Mouse (Mus musculus) induced T-regulatory cell, adult 2 months (primary cell): ENCODE results near the gene Brip1.
A peak's percentile ranks its signal among the peaks of the same experiment; 100 is the strongest.

ENCODE experiments used
- DNase-seq: peaks from one replicate; pipeline ENCODE4 v3.0.0-alpha.2; 2012; ENCODE audit warnings: low read depth

Brip1 gene

DNA sequence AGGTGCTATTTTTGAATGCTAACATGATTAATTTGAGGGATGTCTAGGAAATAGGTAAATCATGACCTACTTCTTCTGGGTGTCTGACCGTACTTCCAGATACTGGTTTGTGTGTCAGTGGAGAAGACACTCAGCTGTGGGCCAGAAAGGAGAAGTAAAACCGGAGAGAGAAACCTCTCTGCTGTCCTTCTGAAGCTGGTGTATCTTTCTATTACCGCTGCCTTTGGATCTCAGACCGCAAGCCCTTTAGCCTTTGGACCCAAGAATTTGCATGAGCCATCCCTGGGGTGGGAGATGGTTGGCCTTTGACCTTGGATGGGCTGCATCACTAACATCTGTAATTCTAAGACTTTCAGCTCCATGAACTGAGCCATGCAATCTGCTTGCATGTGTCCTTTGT lies 93.7 kb downstream of the Brip1 start:
- no peak for DNase-seq

DNA sequence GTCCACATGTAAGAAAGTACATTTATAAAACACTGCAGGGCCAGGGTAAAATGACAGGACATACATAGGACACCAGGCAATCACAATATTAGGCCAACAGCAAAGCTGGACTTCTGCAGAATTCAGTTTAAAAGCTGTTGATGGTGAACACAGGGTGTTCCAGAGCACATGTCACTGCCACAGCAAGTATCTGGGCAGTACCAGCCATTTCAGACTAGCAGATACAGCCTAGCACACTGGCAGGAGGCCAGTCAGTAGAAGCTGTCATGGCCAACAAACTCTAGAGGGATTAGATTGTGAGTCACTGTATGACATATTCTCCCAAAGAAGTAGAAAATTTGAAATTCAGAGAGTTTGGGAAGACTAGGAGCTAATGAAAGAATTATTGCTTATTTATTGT lies 94.4 kb downstream of the Brip1 start:
- DNase-seq, result no peak

DNA sequence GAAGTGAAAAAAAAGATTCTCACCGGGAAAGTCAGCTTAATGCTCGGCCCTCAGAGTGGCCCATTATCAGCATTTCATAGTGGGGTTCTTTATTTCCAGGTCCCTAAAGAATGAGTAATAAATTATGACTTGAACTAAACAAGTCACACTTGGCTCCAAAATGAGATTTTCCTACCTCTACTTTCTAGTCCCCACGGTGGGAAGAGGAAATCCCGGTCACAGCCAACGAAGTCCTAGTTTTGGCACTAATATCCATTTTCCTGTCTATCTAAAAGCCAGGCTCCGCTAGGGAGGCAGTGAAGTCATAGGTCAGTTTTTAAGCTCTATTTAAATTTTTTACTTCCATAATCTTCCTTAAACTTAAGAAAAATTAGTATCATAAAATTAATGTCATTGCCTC lies 99.8 kb downstream of the Brip1 start:
- DNase-seq, result no peak

DNA sequence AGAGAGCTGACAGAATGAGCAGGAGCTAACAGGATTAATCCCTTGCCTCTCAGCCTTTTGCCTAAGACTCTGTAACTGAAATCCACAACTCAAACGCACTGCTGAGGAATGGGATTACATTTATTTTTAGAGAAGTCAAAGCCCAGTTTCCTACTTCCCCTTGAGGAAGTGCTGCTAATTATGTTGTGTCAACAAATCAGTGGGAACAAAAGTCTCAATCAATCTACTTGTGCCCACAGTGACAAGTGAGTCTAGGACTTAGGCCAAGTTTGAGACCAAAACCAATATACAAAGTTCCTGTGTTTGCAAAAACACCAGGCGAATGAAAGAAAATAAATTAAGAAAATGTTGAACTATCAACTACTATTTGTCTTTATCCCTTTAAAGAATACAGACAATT lies 101.7 kb downstream of the Brip1 start:
- DNase-seq, result no peak

DNA sequence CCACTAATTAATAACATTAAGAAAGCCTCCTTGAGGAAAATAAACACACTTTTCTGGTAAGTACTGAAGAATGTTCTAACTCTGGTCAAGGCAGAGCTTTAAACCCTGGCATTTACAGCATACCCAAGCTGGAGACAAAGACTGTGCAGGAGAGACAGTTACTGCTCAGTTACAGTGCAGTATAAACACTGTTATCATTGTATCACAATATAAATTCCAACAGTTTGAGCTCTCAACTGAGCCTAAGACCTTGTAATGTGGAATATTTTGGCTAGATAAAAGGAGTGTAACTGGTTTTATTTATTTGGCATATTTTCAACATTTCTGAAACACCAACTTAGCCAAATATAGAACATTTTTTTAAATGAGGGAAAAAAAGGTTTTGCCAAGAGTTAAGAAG lies 112.2 kb downstream of the Brip1 start:
- no peak for DNase-seq

DNA sequence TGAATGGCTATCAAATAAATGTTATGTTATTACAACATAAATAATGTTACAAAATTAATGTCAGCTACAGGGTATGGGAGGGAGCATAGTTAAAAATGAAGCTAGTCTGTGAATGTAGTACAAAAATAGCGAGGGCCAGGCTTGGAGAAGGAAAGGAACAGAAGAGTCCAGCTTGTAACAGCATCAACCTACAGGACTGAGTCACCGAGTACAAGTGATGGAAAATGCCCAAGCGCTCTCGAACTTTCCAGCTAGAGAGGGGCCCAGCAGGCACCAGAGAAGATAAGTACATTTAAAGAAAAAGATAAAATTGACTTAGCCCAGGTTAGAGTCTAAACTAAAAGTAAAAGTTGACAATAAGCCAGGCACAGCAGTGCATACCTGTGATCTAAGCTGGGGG lies 116.5 kb downstream of the Brip1 start:
- no peak for DNase-seq

DNA sequence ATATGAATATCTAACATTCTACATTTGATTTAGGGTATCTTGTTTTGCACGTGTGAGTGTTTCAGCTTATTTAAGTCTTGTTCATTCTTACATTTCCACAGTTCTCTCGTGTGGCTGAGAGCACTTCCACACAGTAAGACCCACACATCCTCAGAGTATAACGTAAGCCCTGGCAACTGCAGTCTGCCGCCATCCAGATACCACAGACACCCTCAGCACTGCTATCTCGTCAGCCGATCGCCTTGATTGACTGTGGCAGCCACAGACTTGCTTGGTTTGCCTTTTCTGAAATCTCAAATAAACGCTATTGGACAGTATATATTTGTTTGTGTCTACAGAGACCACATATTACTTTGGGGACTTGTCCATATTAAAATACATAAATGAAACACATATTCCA lies 123.0 kb downstream of the Brip1 start:
- DNase-seq, result peak; percentile 72

DNA sequence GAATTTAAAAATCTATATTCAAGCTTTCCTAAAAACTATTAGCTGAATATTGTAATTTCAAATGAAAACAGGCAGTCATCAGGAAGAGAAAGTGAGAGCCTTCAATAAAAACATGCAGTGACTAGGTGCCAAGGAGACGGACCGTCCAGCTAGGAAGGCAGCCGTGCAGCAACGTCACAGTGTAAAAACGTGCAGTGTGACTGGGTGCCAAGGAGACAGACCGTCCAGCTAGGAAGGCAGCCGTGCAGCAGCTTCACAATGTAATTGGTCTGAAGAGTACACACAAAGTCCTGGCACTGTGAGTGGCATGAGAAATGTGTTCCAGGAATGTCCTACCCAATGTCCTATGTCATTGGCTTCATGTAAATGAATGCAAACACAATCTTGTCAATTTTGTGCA lies 124.0 kb downstream of the Brip1 start:
- DNase-seq, result no peak

DNA sequence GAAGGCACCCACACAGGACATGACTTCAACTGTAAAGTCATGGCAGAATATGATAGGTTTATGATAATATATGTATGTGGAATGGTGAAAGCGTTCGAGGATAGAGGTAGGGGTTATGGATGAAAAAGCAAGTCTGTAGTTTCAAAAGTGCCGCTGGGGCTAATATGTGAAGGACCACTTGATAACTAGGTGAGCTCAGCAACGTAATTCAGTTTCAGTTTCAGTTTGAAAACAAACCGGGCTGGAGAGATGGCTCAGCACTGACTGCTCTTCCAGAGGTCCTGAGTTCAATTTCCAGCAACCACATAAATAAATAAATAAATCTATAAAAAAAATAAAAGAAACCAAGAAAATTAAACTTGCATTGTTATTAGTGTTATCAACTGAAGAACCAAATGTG lies 124.6 kb downstream of the Brip1 start:
- DNase-seq, result peak; percentile 78

DNA sequence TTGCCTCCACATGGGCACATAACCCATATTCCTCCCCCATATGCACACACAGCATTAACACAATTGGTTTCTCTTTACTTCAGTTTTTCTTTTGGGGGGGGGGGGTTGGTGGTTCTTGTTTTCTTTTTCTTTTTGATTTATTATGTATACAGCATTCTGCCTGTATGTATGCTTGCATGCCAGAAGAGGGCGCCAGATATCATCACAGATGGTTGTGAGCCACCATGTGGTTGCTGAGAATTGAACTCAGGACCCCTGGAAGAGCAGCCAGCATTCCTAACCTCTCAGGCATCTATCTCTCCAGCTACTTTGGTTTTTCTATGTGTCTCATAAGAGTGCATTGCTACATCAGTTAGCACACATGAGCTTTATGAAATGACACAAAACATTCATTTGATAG lies 125.6 kb downstream of the Brip1 start:
- DNase-seq, result peak; percentile 64

DNA sequence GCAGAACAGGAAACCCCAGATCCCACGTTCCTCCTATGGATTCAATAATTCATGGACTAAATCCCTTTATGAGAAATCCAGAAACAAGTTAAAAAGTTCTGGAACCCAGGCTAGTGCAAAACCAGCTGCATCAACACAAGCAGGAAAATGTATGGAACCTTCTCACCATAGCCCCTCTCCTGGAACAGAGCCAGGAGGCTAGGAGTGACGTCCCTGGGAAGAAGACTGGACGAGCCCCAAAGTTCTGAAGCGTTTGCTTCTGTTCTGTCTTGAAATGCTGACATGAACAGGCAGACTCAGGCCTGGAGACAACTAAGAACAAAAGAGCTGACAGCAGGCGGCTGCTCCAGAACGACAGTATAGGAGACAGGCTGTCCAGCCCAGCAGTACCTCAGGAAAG lies 132.3 kb downstream of the Brip1 start:
- no peak for DNase-seq

DNA sequence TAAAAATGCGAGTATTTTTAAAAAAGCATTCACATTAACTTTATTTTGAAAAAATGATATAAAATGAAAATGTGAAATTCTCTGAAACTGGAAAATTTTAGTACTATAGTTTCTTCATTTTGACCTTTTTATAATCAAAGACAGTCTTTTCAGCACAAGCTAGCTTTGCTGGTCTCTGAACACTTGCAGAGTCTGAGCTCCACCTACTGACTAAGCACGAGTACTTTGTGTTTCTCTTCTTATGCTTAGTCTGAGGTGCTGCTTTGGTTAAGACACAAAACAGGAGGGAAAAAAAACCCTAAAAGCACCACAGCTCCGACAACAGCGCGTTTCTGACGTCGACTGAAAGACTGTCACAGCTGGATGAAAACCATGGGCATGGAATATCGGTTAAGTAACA lies 133.8 kb downstream of the Brip1 start:
- DNase-seq, result no peak

DNA sequence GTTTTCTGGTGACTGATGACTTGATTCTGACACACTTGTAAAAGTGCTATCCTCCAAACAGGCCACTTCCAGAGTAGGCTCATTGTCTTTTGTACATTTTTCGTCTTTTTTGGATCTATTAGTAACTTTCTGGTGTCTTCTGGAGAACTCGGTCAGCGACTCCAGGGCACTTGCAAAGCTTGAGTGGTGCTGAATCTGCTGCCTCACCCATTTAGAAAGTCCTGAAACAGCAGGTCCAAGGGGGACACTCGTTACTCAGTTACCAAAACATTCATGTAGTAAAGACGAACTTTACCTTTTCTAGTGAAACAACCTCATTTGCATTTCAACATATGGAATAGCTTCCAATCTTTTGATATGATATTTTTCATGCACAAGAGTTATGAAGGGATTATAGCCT lies 136.1 kb downstream of the Brip1 start:
- no peak for DNase-seq

DNA sequence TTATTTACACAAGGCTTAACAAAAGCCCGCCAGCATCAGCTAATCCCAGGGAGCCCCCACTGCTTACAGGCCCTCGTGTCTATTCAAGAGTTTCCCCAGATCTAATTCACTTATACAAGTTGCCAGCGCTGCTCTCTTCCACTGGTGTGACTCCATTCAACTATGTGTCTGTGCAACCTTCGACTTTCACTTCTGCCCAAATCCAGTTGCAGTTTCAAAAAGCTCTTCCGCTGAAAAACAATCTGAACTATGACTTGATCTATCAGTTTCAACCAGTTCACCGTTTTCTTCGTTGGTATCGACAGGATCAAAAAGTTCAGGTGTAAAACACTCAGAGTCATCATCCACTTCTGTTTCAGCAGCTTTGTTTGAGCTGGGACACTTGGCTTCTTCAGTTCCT lies 139.8 kb downstream of the Brip1 start:
- DNase-seq, result no peak

DNA sequence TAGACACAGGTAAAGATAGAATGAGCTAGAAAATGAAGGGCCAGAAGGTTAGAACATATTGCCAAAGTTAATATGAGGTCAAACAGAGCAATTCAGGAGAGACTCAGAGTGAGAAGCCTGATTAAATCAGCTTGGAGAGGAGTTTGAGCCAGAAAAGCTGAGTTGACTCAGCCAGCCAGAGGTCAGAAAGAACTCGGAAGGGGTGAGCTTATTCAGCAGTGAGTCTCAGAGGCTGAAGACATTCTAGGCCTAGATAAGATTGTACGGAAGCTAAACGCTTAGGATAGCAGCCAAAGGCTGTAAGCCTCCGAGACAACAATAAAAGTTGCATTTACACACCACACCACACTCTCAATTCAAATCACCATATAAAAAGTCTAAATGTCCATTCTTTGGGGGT lies 141.9 kb downstream of the Brip1 start:
- no peak for DNase-seq

DNA sequence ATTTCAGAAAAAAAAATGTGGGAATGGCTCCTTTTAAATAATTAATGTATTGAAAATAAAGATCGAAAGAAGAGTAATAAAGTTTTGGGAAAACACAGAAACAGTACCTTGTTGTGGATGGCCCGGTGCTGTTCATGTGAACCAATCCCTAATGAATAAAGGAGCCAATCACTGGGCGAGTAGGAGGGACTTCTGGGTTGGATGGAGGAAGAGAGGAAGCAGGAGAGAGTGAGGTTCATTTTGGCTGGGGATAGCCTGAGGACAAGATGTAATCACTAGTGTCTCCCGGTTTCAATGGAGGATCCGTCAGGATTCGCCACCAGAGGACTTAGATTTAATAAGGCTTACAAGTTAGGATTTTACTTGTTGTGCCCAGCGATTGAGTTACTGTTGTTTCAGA lies 145.2 kb downstream of the Brip1 start:
- no peak for DNase-seq

DNA sequence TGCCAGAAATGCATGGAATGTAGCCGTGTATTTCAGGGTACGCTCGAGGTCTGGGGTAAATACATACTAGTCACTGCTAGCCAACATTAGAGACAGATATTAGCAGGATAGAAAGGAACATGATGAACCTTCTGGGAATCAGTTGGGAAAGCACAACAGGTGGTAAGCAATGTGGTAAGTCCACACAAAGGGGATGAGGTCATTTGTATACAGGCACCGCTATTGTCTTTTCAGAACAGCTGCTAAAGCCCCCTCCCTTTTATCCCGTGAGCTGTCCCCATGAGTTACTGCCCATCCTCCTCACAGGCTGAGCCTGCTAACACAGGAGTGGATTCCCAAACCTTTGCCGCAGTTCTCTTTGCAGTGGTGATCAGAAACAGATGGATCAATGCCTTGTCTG lies 149.6 kb downstream of the Brip1 start:
- DNase-seq, result no peak

DNA sequence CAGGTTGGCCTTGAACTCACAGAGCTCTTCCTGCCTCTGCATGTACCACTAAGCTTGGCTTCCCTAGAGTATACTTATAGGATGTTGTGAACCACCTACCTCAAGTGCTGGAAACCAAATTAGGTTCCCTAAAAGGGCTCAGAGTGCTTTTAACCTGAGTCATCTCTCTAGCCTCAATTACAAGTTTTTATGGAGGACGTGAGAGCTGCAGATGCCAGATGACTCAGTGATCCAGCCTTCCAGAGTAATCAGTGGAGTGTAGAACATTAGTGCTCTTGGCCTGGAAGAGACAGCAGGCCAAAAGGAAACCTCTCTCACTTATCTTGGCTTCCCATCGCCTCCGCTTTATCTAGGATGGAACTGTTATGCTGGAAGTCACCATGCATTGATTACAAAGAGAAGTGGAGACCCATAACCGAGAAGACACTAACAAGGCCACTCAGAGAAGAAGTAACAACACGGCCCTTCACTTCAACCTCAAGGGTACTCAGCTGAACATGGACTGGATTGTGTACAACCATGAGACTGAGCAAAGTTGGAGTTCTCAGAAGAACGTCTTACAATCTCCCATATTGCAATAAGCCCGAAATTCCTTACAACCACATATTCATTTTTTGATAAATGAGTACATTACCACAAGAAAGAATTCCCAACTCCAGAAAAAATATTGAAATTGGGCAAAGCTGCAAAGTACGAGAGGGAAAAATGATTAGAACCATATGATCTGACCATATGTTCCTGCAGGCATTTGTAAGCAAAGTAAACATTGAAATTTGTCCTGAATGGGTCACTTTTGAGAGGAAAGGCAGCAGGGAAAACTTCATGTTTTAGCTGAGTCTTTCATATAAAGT lies 150.3 kb downstream of the Brip1 start:
- DNase-seq, result no peak

DNA sequence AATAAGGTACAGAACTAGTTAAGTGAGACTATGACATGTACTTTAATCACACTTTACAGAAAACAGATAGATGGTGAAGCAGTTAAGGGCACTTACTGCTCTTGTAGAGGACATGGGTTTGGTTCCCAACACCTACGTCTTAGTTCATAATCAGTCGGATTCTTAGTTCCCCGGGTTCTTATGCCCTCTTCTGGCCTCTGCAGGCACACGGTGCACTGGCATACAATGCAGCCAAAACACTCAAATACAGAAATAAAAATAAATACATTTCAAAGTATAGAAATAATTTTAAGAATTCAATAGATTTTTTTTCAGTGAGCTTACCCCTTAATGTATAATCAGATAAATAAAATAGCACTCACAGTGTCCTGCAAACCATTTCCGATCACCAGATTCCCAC lies 161.0 kb downstream of the Brip1 start:
- no peak for DNase-seq

DNA sequence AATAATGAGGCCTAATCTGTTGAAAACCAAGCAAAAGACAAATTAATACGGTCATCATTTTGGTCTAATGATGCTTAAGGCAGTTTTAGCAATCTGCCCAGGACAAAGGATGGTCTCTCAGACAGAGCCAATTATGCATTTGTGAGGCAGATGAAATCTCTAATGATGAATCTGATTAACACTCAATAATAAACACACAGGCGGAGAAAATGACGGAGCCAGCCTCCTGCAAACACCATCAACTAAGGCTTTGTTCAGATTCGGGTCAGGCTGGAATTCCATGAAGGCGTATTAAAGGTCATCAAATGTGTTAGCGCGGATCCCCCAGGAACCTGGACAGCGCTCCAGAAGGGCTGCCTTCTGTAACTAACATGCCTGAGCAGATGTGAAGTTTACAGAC lies 161.6 kb downstream of the Brip1 start:
- no peak for DNase-seq

DNA sequence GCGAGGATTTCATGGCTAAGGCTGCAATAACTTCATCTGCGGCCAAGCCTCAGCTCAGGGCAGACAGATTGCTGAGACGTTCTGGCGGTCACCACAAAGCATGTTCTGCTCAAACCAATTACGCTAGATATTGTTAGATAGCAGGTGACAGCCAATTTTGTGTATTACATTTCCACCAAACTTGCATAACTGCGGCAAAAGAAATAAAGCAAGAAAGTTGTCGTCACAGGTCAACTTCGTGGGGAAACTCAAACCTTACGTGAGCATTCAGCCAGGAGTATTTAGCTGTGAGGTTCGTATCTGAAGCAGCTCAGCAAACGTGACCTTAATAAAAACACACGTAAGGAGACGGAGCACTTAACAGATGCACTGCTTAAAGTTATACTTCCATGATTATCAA lies 162.3 kb downstream of the Brip1 start:
- DNase-seq, result no peak

DNA sequence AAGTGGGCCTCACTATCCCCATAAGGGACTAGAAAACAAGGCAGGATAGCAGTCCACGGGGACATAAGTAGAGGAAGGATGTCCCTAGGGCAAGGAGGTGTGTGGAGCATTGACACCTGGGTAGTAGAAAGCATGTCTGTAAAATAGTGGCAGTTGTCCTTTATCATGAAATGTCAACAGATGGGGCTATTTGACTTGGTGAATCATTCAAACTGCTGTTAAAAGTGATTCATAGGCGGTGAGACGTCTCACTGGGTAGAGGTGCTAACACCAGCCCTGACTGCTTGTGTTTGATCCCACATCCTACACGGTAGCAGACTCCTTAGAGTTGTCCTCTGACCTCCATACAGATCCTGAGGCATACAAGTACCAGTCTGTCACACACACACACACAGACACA lies 168.1 kb downstream of the Brip1 start:
- peak; percentile 5 for DNase-seq

DNA sequence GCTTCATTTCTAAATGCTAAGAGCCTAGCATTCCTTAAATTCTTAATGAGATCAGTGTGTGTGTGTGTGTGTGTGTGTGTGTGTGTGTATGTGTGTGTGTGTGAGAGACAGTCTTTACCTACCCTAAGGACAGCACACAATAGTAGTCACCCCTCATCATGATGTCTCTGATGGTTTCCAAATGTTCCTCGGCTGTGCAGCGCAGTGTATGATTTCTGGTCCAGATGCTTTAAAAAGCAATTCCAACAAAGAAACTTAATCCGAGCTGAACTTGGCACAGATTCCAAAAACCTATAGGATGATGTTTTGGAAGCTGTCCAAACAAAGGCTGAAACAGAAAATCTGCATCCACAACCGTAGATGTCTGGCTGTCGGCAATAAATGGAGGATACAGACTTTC lies 173.0 kb downstream of the Brip1 start:
- no peak for DNase-seq

DNA sequence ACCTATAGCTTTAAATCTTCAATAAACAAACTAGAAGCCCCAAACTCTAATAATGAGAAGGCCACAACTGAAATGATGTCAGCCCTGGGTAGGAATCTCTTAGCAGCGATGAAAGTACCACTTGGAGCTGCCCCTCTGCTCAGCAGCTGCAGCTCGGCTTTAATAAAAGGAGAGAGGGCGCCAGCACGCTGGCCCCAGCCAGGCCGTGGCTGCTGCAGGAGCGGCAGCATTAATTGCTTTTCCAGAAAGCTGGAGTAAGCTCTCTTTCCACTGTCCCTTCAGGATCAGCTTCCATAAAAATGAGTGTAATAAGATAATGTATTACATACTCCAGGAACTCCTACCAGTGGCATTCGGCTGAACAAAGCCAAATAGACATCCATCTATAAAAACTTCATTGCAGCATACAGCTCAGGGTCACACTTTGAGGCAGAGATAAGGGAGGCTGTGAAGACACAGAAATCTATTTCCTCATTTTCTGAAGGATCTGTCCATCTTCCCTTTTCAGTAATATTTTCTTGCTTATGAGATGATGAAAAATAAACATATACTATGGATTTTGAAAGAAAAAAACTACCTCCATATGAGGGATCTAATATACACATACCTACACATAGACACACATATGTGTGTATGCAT lies 174.3 kb downstream of the Brip1 start:
- no peak for DNase-seq
